Mouse (Mus musculus): ENCODE results near the gene Ifi204.
A peak's percentile ranks its signal among the peaks of the same experiment; 100 is the strongest.
"Not testable (repeated sequence)": the region's sequence is repeated elsewhere in the genome, so short reads cannot be mapped to it uniquely, and the experiment has no call there.

Gene Ifi204

GRCm38 (mm10) chr1:173766848-173767617 lies at the start of gene Ifi204:
TSS of gene Ifi204 (minus strand) at chr1:173766943.
- not testable (repeated sequence) for DNase-seq

DNA sequence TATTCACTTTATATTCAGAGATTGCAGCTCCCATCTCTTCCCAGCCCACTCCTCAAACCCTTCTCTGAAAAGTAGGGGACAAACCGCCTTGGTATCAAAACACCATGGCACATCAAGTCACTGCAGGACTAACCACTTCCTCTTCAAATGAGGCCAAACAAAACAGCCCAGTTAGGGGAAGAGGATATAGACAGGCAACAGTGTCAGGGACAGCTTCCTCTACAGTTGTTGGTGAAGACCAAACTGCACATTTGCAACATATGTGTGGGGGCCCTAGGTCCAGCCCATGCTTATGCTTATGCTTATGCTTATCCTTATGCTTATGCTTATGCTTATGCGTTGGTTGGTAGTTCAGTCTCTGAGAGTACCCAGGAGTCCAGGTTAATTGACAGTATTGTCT lies 42.6 kb upstream of the Ifi204 start:
- DNase-seq: not testable (repeated sequence)

- peak; percentile 0 for DNase-seq
These were observed 36.0 kb upstream of the Ifi204 start for GRCm38 (mm10) chr1:173802689-173803281.

GRCm38 (mm10) chr1:173802207-173802606 lies 35.5 kb upstream of the Ifi204 start:
- not testable (repeated sequence) for DNase-seq

GRCm38 (mm10) chr1:173801791-173802190 lies 35.0 kb upstream of the Ifi204 start:
- DNase-seq: not testable (repeated sequence)

- not testable (repeated sequence) for DNase-seq
These were observed 6.7 kb upstream of the Ifi204 start for GRCm38 (mm10) chr1:173773457-173773856.

DNA sequence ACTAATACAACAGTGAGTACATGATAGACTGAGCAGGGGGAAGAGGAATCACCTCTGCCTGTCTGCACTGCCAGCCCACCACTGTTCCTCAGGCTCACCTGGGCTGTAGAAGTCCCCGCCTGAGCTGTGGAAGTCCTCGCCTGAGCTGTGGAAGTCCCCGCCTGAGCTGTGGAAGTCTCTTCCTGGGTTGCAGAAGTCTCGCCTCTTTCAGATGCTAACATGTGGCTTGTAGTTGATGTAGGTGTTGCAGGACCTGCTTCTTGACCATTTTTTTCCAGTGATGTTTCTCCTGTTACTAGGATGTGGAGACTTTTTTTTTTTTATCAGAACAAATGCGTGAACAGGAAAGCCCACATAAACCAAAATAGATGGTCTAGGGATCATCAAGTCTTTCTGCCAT lies 6.7 kb downstream of the Ifi204 start:
- not testable (repeated sequence) for DNase-seq

DNA sequence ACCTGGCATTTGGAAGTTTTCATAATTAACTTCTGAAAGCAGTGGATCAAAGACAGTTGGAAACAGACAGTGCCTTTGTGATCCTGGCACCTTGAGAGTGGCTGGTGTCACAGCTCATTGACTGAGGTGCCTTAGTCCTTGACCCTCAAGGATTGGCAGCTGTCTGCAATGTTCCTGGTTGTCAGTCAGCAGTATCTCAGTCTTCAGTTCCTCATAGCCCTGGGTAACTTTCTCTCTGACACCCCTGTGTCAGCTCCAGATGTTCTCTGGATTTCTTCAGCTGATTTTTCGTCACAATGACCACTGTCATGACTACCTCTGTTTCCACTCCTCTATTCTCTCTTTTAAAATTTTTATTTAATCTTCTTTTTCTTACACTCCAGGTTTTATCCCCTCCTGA lies 24.5 kb downstream of the Ifi204 start:
- no peak for DNase-seq

- no peak for DNase-seq
These were observed 25.1 kb downstream of the Ifi204 start, which contains the start of gene Ifi207 for GRCm38 (mm10) chr1:173741656-173742055. TSS of gene Ifi207 (minus strand) at chr1:173741747.

- DNase-seq: no peak
These were observed 26.2 kb downstream of the Ifi204 start for GRCm38 (mm10) chr1:173740537-173740936.

- DNase-seq: no peak
These were observed 29.8 kb downstream of the Ifi204 start for GRCm38 (mm10) chr1:173736986-173737385.

DNA sequence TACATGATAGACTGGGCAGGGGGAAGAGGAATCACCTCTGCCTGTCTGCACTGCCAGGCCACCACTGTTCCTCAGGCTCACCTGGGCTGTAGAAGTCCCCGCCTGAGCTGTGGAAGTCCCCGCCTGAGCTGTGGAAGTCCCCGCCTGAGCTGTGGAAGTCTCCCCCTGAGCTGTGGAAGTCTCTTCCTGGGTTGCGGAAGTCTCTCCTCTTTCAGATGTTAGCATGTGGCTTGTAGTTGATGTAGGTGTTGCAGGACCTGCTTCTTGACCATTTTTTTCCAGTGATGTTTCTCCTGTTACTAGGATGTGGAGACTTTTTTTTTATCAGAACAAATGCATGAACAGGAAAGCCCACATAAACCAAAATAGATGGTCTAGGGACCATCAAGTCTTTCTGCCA lies 31.7 kb downstream of the Ifi204 start:
- not testable (repeated sequence) for DNase-seq

GRCm38 (mm10) chr1:173733219-173733618 lies 33.5 kb downstream of the Ifi204 start:
- no peak for DNase-seq
